Mouse (Mus musculus) neutrophil, adult 59 days (primary cell): ENCODE measurements around the gene Phf2. TPM values are rescaled to one million over a fixed set of nuclear protein-coding genes. Genes with fewer than 3 reads are reported as not detected.

Experiments
- total RNA-seq, 2 experiments: library from RNA; stranded (reverse); gene quantifications; 1 replicate in 1 of 2; 2 replicates in 1 of 2; pipeline ENCODE4 v1.2.4; 2023

Gene Phf2
- total RNA-seq, result 10 to 100 TPM; 29.6 to 32.7 TPM

GRCm38 (mm10) chr13:48870771-48871731, at the start of gene Phf2:
Gene Phf2, minus strand, starts transcription at chr13:48871119.

Other genes starting within 250 kb of the Phf2 start
- gene Ptpdc1, start 245.5 kb downstream of the Phf2 start, total RNA-seq, result 1 to 10 TPM; 1.8 to 1.9 TPM
- not detected for gene Barx1, start 208.1 kb downstream of the Phf2 start, total RNA-seq
- 100 to 1,000 TPM in 1 of 2 experiments, 10 to 100 TPM in 1; 87.3 to 103 TPM for gene Fam120a, start 96.9 kb upstream of the Phf2 start, total RNA-seq